Mouse (Mus musculus): ENCODE data around the gene Eif2b2.

The Eif2b2 gene

GRCm38 (mm10) chr12:85193923-85194622 lies 25.2 kb upstream of the Eif2b2 start:
- DNase-seq (ENCODE audit: low spot score in 2 of 2): no peak

GRCm38 (mm10) chr12:85194623-85195018 lies 24.7 kb upstream of the Eif2b2 start:
- no peak for DNase-seq (ENCODE audit: low spot score in 2 of 2)

- no peak for DNase-seq (ENCODE audit: low spot score in 2 of 2)
Measured at GRCm38 (mm10) chr12:85195086-85195485, 24.2 kb upstream of the Eif2b2 start.

GRCm38 (mm10) chr12:85196191-85196590 lies 23.1 kb upstream of the Eif2b2 start:
- no peak for DNase-seq (ENCODE audit: low spot score in 2 of 2)

- no peak for DNase-seq (ENCODE audit: low spot score in 2 of 2)
Measured at GRCm38 (mm10) chr12:85197371-85197770, 21.9 kb upstream of the Eif2b2 start.

GRCm38 (mm10) chr12:85197936-85198335 lies 21.3 kb upstream of the Eif2b2 start:
- DNase-seq (ENCODE audit: low spot score in 2 of 2): no peak

GRCm38 (mm10) chr12:85199954-85200353 lies 19.3 kb upstream of the Eif2b2 start:
- no peak for DNase-seq (ENCODE audit: low spot score in 2 of 2)

GRCm38 (mm10) chr12:85200929-85201829 lies 18.1 kb upstream of the Eif2b2 start:
- DNase-seq (ENCODE audit: low spot score in 2 of 2): no peak

- DNase-seq (ENCODE audit: low spot score in 2 of 2): no peak
Measured at GRCm38 (mm10) chr12:85201830-85202147, 17.5 kb upstream of the Eif2b2 start.

GRCm38 (mm10) chr12:85202191-85202590 lies 17.1 kb upstream of the Eif2b2 start:
- no peak for DNase-seq (ENCODE audit: low spot score in 2 of 2)

GRCm38 (mm10) chr12:85203699-85204098 lies 15.6 kb upstream of the Eif2b2 start:
- DNase-seq (ENCODE audit: low spot score in 2 of 2): no peak

GRCm38 (mm10) chr12:85204105-85204504 lies 15.2 kb upstream of the Eif2b2 start:
- DNase-seq (ENCODE audit: low spot score in 2 of 2): no peak

GRCm38 (mm10) chr12:85205425-85205824 lies 13.9 kb upstream of the Eif2b2 start:
- no peak for DNase-seq (ENCODE audit: low spot score in 2 of 2)

GRCm38 (mm10) chr12:85208687-85209199 lies 10.5 kb upstream of the Eif2b2 start:
- DNase-seq (ENCODE audit: low spot score in 2 of 2): no peak

- DNase-seq (ENCODE audit: low spot score in 2 of 2): no peak
Measured at GRCm38 (mm10) chr12:85215031-85215430, 4.2 kb upstream of the Eif2b2 start.

- DNase-seq (ENCODE audit: low spot score in 2 of 2): no peak
Measured at GRCm38 (mm10) chr12:85217733-85218310, 1.5 kb upstream of the Eif2b2 start.

- DNase-seq (ENCODE audit: low spot score in 2 of 2): peak in 1 of 2 experiments; percentile 60
Measured at GRCm38 (mm10) chr12:85219905-85220290, 617 bp downstream of the Eif2b2 start.

- DNase-seq (ENCODE audit: low spot score in 2 of 2): no peak
Measured at GRCm38 (mm10) chr12:85227227-85227626, 7.9 kb downstream of the Eif2b2 start.

GRCm38 (mm10) chr12:85227876-85228599 lies 8.8 kb downstream of the Eif2b2 start:
- DNase-seq (ENCODE audit: low spot score in 2 of 2): no peak

GRCm38 (mm10) chr12:85233376-85234358 lies 14.4 kb downstream of the Eif2b2 start:
- DNase-seq (ENCODE audit: low spot score in 2 of 2): no peak

GRCm38 (mm10) chr12:85237553-85237952 lies 18.3 kb downstream of the Eif2b2 start:
- no peak for DNase-seq (ENCODE audit: low spot score in 2 of 2)
